In the genomic region with DNA sequence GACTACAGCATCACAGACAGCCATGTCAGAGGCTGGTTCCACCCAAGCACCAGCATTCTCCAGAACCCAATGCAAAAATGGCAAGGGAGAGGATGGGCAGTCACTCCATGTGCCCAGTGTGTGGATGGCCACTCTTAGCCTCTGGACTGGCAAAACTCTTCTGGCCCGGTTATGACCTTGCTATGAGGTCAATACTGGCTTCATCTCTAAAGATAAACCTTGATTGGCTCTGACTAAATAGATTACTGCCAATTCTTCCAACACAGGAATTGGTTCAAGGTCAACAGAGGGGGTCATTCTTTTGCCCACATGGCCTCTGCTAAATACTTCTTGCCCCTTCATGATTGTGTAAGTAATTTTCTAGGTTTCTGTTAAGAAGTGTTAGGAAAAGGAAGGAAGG, we compare ENCODE assay signal across 19 mouse cellular contexts.
"Had no signal": no experiment of that assay in that cellular context is flagged by ENCODE, and none has a peak within 500 bp of the region (broad histone marks: within the 10 kb centered on the region; RNA-seq: fewer than 3 reads in every experiment).

No protein-coding gene starts in this region.

- H3K9ac ChIP-seq: heart, embryonic 12.5 days; hindbrain, embryonic 12.5 days; hindbrain, embryonic 14.5 days; intestine, embryonic 15.5 days; limb, embryonic 13.5 days; limb, embryonic 15.5 days; liver, embryonic 14.5 days had no signal

- H3K27me3 ChIP-seq: heart, embryonic 12.5 days; hindbrain, embryonic 12.5 days; intestine, embryonic 15.5 days; limb, embryonic 13.5 days; limb, embryonic 15.5 days had no signal

- H3K36me3 ChIP-seq: heart, embryonic 12.5 days; hindbrain, embryonic 10.5 days; hindbrain, embryonic 12.5 days; intestine, embryonic 15.5 days; limb, embryonic 13.5 days; limb, embryonic 15.5 days had no signal

- H3K4me1 ChIP-seq: heart, embryonic 12.5 days; intestine, embryonic 15.5 days; limb, embryonic 13.5 days; limb, embryonic 15.5 days had no signal

- DNase-seq: heart, postnatal 4 days; kidney, postnatal 10 days; kidney, postnatal 25 days; kidney, postnatal 4 days; layer of hippocampus, adult 9-11 months; layer of hippocampus, postnatal 36 days; left cerebral cortex, postnatal 4 days had no signal

- ATAC-seq: hindbrain, embryonic 16.5 days; inflammation-experienced regulatory T-cells, adult 6 months; intestine, embryonic 15.5 days; intestine, postnatal 0 days had no signal

- H3K9me3 ChIP-seq: heart, embryonic 12.5 days; hindbrain, embryonic 10.5 days; hindbrain, embryonic 12.5 days; intestine, embryonic 15.5 days; limb, embryonic 13.5 days; limb, embryonic 15.5 days had no signal

- H3K27ac ChIP-seq: hindbrain, embryonic 10.5 days; hindbrain, embryonic 12.5 days; hindbrain, embryonic 14.5 days; intestine, embryonic 15.5 days; limb, embryonic 13.5 days; limb, embryonic 15.5 days; liver, embryonic 14.5 days had no signal

- H3K4me2 ChIP-seq: heart, embryonic 12.5 days; hindbrain, embryonic 12.5 days; hindbrain, embryonic 14.5 days; intestine, embryonic 15.5 days; limb, embryonic 13.5 days; limb, embryonic 15.5 days; liver, embryonic 11.5 days had no signal

- H3K4me3 ChIP-seq: heart, embryonic 12.5 days; hindbrain, embryonic 10.5 days; hindbrain, embryonic 12.5 days; intestine, embryonic 15.5 days; limb, embryonic 13.5 days; limb, embryonic 15.5 days had no signal
